Mouse (Mus musculus) neutrophil, adult 5-6 weeks (primary cell): ENCODE results near the gene Map2k1. TPM values are rescaled to one million over a fixed set of nuclear protein-coding genes. Genes with fewer than 3 reads are reported as not detected.
"Not testable (repeated sequence)": the region's sequence is repeated elsewhere in the genome, so short reads cannot be mapped to it uniquely, and the experiment has no call there.

Source experiments
- ATAC-seq: fragments of 151-379, 151-347 bp; 2 replicates; pipeline ENCODE4 v1.8.0; 2017; ENCODE audit warnings: mild to moderate bottlenecking, moderate TSS enrichment; ENCODE audit not compliant: insufficient number of reproducible peaks, poor library complexity, low FRiP score, severe bottlenecking; ENCODE audit errors: extremely low read depth
- total RNA-seq: library from RNA; stranded (forward); fragments of 200-1000 nt; gene quantifications from 2 replicates; pipeline ENCODE4 v1.2.3, GENCODE M21; 2017

The Map2k1 gene
- total RNA-seq, 1 experiment from 2014 or later = 137 TPM

GRCm38 (mm10) chr9:64219305-64219704 lies 34.1 kb downstream of the Map2k1 start:
- ATAC-seq = no peak

DNA sequence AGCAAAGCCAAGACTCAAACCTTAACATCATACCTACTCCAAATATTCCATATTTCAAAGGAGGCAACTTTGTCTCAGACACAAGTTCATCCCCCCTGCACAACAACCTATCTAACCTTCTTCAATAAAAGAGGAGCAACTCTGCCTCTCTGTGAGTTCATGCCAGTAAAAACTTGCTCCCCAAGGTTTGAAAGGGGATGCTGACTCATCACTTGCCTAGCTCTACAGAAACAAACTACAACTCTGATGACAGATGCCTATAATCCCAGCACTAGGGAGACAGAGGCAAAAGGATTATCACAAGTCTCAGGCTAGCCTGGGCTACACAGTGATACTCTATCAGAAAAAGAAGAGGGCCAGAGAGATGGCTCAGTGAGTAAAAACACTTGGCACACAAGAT lies 35.5 kb downstream of the Map2k1 start:
- ATAC-seq = no peak

DNA sequence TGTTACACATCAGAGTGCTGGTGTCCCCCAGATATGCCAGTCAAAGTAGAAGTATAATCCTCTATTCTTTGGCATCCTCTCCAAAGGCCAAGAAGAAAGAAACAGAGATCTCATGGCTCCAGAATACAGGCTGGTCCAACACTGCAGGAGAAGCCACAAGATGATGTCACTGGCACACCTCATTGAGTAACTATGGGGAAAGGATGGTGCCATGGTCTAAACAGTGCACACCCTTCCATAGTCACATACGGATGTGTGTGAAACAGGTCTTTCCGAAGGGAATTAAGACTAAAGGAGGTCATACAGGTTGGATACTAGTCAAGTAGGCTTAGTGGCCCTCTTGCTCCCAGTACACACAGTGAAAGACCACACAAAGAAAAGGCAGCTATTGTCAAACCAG lies 36.8 kb downstream of the Map2k1 start:
- ATAC-seq = 0 out of 2 replicates have a peak, but pooled peaks have one; percentile 9

DNA sequence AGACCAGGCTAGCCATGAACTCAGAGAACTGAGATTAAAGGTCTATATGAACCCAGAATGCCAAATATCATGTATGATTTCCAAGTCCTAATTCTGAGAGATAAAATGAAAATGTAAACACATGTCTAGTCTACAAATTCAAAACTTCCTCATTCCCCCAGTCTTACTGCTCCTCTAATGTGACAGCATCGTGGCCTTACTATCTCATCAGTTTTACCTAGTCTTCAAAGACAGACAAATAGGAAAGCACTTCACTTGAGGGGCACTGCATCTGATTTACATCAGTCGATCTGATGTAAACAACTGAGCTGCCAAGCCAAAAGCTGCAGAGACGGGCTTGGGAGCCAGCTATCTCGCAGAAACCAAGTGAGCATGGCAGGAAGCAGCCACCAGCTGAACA lies 37.3 kb downstream of the Map2k1 start:
- ATAC-seq = no peak

DNA sequence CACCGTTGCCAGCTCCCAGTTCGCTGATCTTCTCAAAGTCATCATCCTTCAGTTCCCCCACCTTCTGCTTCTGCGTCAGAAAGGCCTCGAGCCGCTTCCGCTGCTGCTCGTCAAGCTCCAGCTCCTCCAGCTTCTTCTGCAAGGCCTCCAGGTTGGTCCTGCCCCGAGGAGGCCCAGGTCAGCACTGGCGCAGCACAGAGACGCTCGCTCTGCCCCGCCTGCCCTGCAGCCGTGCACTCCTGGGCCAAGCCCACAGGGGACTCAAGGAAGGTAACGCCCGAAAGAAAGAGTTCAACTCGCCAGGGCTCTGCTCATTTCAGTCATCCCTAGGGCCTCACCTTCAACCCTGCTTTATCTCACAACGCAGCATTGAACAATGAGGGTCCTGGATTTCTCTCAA lies 39.0 kb downstream of the Map2k1 start:
- ATAC-seq = no peak

DNA sequence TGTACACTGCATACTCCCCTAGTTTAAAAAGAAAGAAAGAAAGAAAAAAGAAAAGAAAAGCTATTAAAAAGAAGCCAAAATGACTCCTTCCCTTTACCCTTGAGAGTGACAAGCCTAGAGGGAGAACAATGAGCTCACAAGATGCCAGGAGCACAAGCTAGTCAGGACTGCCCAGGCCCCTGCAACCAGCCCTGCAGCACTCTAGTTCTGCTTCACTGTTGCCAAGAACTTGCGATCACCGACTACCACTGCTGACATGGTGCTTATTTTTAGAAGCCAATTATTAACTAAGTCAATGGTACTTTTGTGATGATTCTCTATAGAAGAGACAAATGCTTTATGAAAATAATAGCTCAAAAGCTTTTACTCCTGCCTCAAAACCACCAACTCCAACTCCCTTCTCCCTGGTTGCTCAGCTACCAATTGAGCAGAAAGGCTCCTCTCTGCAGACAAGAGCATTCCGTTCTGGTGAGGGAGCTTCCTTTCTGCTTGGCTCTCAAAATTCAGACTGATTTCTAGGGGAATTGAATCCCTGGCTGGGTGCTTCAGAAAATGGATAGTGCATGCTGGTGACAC lies 45.8 kb downstream of the Map2k1 start:
- ATAC-seq = no peak

DNA sequence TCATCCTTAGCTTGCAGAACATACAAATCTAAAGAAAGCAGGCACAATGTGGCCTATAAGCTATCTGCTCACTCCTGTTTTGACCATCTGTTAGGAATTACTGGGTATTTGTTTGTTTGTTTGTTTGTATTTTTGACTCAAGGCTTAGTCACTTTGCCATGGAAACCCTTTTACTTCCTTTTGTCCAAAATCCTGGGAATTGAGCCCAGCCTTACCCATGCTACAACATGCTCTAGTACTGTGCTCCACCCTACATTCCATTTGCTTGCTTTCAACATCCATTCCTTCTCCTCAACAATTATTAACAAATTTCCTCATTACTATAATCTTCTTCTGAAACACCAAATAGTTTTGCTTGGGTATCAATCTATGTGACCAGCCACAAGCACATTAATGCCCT lies 50.6 kb downstream of the Map2k1 start:
- ATAC-seq = no peak

DNA sequence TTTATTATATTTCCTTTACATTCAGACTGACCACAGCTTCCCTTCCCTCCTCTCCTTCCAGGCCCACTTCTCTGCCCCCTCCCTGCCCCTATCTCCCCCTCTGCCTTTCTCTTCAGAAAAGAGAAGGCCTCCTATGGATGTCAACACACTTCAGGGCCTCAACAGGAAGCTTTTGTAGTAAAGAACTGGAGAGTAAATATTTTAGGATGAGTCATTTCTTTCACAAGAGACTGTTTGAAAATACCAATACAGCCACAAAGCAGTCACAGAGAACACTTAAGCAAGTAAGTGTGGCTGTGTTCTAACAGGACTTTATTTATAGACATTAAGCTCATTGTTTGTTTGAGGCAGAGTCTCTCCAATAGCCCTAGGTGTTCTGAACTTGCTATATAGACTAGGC lies 51.1 kb downstream of the Map2k1 start:
- ATAC-seq = no peak

GRCm38 (mm10) chr9:64199897-64200296 lies 53.5 kb downstream of the Map2k1 start:
- no peak for ATAC-seq

DNA sequence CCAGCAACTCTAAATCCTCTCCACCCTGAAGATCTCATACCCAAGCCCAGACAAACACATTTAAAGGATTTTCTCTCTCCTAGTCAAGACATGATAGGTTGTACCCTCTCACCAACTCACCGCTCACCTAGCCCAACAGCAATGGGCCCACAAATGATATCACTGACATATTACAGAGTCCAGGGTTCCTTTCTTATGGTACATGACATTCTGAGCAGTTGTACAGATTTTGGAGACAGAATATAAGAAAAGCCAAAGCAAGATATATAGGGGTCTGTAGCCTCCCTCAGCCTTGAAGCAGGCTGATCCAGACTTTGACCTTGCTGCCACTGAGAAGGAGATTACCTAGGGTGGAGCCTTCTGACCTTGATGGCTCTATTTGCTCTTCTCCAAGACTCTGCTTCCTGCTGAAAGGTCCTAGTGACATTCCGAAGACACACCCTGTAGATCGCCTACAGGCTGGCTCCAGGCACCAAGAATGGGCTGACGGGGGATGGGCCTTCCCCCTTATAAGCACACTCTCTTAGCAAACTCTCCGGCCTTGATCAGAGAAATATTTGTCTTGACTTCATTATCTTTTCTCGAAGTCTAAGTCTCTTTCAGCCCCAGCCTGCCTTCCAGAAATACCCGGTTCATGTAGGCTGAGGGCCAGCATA lies 54.5 kb downstream of the Map2k1 start:
- not testable (repeated sequence) for ATAC-seq

- no peak for ATAC-seq
Observed at GRCm38 (mm10) chr9:64198068-64198762, 55.2 kb downstream of the Map2k1 start.

GRCm38 (mm10) chr9:64197524-64197923 lies 55.9 kb downstream of the Map2k1 start:
- no peak for ATAC-seq

DNA sequence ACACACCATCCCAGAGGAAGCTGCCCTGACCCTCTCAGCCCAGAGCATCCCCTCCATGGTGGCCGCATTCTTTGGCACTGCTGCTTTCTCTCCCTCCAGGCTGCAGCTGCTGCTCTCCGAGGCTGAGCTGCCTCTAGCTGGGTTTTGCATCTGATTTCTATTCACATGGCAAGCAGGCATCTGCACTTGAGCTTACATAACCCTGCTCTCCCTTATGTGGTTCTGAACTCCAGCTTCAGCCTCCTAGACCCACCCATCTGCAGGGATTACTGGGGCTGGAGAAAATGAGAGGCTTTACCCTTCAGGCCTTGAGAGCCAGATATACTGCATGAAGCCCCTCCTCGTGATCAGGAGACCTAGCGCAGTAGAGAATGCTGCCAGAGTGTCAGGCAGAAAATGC lies 57.9 kb downstream of the Map2k1 start:
- no peak for ATAC-seq

GRCm38 (mm10) chr9:64193879-64194278 lies 59.6 kb downstream of the Map2k1 start:
- no peak for ATAC-seq

- no peak for ATAC-seq
Observed at GRCm38 (mm10) chr9:64184166-64184840, 69.1 kb downstream of the Map2k1 start.

DNA sequence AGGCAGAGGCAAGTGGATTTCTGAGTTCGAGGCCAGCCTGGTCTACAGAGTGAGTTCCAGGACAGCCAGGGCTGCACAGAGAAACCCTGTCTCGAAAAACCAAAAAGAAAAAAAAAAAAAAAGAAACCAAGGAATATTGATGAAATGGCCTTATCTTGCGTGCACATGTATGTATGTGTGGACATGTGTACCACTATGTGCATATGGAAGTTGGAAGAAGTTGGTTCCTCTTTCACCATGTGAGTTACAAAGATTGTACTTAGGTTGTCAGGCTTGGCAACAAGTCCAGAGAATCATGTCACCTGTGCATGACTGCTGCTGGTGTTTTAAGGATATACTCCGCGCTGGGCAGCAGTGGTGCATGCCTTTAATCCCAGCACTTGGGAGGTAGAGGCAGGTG lies 70.1 kb downstream of the Map2k1 start:
- ATAC-seq = not testable (repeated sequence)

DNA sequence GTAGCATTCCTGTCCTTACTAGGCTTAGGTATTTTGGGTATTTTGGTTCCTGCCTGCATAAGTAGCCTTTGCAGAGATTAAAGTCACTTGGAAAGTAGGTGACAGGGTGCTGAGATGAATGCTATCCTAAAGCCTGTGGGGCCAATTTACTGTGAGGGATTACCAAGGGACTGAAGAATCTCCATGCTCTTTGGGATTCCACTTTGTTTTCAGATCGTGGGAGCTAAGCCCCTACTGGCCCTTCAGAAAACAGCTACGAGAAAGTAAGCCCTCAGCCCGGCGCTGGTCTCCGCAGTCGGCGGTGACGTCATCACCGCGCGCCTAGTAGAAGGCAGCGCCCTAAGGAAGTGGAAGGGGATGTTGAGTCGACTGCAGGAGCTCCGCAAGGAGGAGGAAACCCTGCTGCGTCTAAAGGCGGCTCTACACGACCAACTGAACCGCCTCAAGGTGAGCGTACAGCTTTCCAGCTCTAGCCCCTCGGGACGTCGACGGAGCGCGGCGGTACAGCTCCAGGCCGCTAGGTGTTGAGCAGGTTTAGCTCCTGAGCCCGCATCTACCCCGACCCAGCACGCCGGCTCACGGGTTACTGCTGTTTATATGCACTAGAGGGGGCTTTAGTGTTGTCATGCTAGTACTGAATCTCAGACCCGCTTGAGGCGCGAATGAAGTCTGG lies 74.3 kb downstream of the Map2k1 start, which contains the start of gene Snapc5:
Gene Snapc5 (plus strand): TSS at position 301 of the 673 bp plus-strand sequence.
- ATAC-seq = peak; percentile 89

DNA sequence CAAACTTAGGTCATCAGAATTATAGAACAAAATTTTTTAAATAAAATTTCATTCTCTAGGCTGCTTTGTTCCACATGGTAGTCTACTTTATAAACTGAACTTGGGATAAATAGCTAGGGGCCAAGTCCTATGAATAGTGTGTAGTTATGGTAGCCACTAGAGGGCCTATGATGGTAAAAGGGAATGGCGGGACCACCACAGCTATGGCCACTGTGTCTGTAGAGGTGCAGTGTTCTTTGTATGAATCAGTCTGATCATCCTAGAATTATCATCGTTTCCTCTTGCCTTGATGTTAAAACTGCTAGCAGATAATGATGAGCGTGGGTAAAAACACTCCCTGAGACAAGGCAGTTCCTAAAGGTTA lies 74.8 kb downstream of the Map2k1 start:
- ATAC-seq = no peak

GRCm38 (mm10) chr9:64175378-64175777 lies 78.1 kb downstream of the Map2k1 start:
- ATAC-seq = no peak
